Mouse (Mus musculus) yolk sac, embryonic 10.5 days (tissue): Measurements from ENCODE around the gene Hspa12a.

Experiments used
- DNase-seq: peaks from one replicate; pipeline ENCODE4 v3.0.0-alpha.2; 2017; ENCODE audit warnings: low spot score

The Hspa12a gene

GRCm38 (mm10) chr19:58750822-58751221, 192.6 kb downstream of the Hspa12a start:
- DNase-seq = no peak

DNA sequence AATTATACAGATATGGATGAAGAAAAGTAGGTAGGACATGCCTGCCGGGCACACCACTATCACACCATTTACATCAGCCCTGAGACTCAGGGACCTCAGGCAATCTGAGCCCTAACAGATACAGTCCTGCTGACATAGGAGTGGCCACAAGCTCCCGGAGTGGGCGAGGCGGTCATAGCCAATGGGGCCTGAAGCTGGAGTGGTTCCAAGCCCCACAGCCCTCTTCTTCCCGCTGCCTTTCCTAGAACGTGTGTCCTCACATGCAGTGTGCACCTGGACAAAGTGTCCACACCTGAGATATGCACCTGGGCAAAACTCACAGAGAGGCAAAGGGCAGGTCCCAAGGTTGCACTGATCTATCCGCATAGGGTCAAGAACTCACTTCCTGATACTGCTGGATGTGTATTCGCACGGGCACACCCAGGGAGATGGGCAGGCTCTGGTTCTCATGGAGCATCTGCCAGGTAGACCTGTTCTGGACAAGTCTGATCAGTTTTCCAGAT, 195.9 kb downstream of the Hspa12a start:
- DNase-seq = no peak
